Mouse (Mus musculus): ENCODE results near the gene Ddx52. TPM values are rescaled to one million over a fixed set of nuclear protein-coding genes. Genes with fewer than 3 reads are reported as not detected.

Ddx52 gene
- polyA plus RNA-seq, 1 experiment from 2014 or later: 40.3 TPM

DNA sequence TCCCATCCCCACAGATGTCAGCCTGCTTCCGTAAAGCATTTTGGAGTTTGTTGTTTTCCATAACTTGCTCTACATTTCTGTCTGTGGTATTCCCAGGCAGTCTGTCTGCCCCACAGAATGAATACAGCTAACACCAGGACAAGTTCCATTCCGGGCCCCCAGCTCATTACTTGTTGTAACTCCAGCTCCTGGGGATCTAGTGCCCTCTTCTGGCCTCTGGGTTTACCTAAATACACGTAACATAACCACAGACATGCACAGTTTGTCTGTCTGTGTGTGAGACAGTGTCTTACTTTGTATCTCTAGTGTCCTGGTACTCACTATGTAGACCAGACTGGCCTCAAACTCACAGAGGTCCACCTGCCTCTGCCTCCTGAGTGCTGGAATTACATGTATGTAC is 59.4 kb downstream of the Ddx52 start:
- Histone ChIP-seq H3K9me3 (replicated peaks) (no peaks in the 10 kb centered on the region), H3K4me3 (replicated peaks) (no peak overlapping the region), H3K27ac (no peak overlapping the region), H3K4me2 (no peak overlapping the region), H3K36me3 (peaks cover 67% of the 10 kb centered on the region), H3K4me1 (no peaks in the 10 kb centered on the region; the same call in 1 of the 2 replicates), H3K9ac (no peak overlapping the region), H3K27me3 (no peaks in the 10 kb centered on the region)
- ATAC-seq (replicated peaks; ENCODE audit: low FRiP score): no peak
- WGBS: 89% methylated on average over 3 of the region's 3 CpGs

DNA sequence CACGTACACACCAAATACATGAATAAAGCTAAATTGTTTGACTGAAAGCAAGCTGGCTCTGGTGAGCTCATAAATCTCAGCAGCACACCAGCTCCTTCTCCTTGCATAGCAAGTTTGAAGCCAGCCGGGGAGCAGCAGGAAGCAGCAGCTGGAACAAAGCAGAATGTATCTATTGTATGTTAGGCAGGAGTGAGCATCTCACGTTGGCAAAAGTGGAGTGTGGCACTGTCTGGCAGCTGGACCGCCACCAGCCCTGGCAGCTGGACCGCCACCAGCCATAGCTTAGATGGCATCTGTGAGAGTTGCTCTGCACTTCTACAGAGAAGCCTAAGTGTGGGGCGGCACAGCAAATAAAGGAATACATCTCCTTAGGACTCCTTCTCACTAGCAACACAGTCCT is 62.1 kb downstream of the Ddx52 start:
- Histone ChIP-seq H3K36me3 (peaks cover 57% of the 10 kb centered on the region), H3K27me3 (no peaks in the 10 kb centered on the region), H3K4me2 (no peak overlapping the region), H3K4me3 (replicated peaks) (no peak overlapping the region), H3K9ac (no peak overlapping the region), H3K27ac (no peak overlapping the region), H3K9me3 (replicated peaks) (no peaks in the 10 kb centered on the region), H3K4me1 (no peaks in the 10 kb centered on the region; the same call in 1 of the 2 replicates)
- ATAC-seq (replicated peaks; ENCODE audit: low FRiP score): no peak
- 88% methylated on average over 6 of the region's 6 CpGs for WGBS

DNA sequence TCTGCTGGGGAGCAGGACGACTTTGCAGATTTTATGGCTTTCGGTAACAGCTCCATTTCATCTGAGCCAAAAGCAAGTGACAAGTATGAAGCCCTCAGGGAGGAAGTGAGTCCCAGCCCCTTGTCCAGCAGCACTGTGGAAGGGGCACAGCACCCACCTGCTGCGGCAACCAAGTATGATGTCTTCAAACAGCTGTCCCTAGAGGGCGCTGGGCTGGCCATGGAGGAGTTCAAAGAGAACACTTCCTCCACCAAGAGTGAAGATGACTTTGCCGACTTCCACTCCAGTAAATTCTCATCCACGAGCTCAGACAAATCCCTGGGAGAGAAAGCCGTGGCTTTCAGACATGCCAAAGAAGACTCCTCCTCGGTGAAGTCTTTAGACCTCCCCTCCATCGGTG is 67.1 kb downstream of the Ddx52 start:
- Histone ChIP-seq H3K9ac (no peak overlapping the region), H3K27ac (no peak overlapping the region), H3K4me3 (replicated peaks) (no peak overlapping the region), H3K36me3 (peaks cover 47% of the 10 kb centered on the region), H3K9me3 (replicated peaks) (no peaks in the 10 kb centered on the region), H3K4me2 (no peak overlapping the region), H3K4me1 (no peaks in the 10 kb centered on the region), H3K27me3 (no peaks in the 10 kb centered on the region)
- 85% methylated on average over 9 of the region's 9 CpGs for WGBS
- ATAC-seq (replicated peaks; ENCODE audit: low FRiP score): no peak

DNA sequence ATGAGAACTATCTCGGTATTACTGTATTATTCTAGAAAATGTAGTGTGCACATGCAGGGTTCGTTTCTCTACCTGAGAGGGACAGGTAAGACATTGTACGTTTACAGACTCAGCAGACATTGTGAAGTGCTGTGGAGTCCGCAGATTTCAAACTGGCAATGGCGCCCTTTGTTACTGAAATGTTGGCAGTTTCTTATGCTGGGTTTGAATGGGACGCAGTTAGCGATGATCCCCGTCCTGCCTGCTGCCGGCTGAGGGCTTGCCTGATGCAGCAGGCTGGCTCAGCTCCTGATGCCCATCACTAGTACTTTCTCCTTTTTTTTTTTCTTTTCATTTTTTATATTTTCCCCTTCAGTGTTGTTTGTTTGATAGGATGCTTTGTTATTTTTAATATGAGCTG is 68.5 kb downstream of the Ddx52 start:
- no peak overlapping the region for H3K4me2 ChIP-seq
- ATAC-seq (replicated peaks; ENCODE audit: low FRiP score): no peak
- H3K9me3 ChIP-seq (replicated peaks): no peaks in the 10 kb centered on the region
- no peaks in the 10 kb centered on the region for H3K27me3 ChIP-seq
- H3K9ac ChIP-seq: no peak overlapping the region
- WGBS: 84% methylated on average over 9 of the region's 9 CpGs
- H3K36me3 ChIP-seq: peaks cover 36% of the 10 kb centered on the region
- H3K27ac ChIP-seq: no peak overlapping the region
- no peak overlapping the region for H3K4me3 ChIP-seq (replicated peaks)
- no peaks in the 10 kb centered on the region for H3K4me1 ChIP-seq

GRCm38 (mm10) chr11:84011050-84011449 is 69.2 kb downstream of the Ddx52 start:
- no peak for ATAC-seq (replicated peaks; ENCODE audit: low FRiP score)
- Histone ChIP-seq H3K36me3 (peaks cover 31% of the 10 kb centered on the region), H3K4me3 (replicated peaks) (no peak overlapping the region), H3K4me2 (no peak overlapping the region), H3K4me1 (no peaks in the 10 kb centered on the region), H3K9me3 (replicated peaks) (no peaks in the 10 kb centered on the region), H3K27me3 (no peaks in the 10 kb centered on the region), H3K27ac (no peak overlapping the region), H3K9ac (no peak overlapping the region)
- WGBS: 37% methylated on average over 12 of the region's 12 CpGs

DNA sequence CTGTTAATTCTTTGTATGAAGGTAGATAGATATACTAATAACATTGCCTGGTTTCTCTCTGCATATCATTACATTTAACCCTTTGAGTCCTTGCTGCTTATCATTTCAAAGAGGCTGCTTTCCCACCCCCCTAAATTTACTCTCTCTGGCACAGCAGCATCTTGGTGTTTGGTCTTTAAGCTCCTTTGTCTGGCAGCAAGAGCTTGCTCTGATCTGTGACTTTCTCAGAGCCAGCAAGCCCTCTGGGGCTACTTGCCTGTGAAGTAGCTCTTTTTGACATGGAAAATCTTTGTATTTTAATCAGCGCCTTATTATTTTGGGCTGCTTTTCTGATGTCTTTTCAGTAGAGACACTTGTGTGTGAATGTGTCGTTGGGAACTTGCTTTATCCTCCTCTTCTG is 69.7 kb downstream of the Ddx52 start:
- Histone ChIP-seq H3K27ac (no peak overlapping the region), H3K4me2 (no peak overlapping the region), H3K9me3 (replicated peaks) (no peaks in the 10 kb centered on the region), H3K9ac (no peak overlapping the region), H3K27me3 (no peaks in the 10 kb centered on the region), H3K4me3 (replicated peaks) (no peak overlapping the region), H3K4me1 (no peaks in the 10 kb centered on the region), H3K36me3 (peaks cover 31% of the 10 kb centered on the region)
- no peak for ATAC-seq (replicated peaks; ENCODE audit: low FRiP score)
- 66% methylated on average over 2 of the region's 2 CpGs for WGBS

Other genes with a start within 250 kb of the Ddx52 start
- gene Wfdc17, start 238.1 kb upstream of the Ddx52 start, polyA plus RNA-seq (2015; fragmentation: Nextera tagmentation; extraction: Ambion mirVana): 2.2 and 3.3 TPM in 2 replicates
- gene Wfdc18, start 233.0 kb upstream of the Ddx52 start, polyA plus RNA-seq (2015; fragmentation: Nextera tagmentation; extraction: Ambion mirVana): 0.44 and 0.94 TPM in 2 replicates
- 1.0 and 1.4 TPM in 2 replicates for gene Wfdc21, start 195.1 kb upstream of the Ddx52 start, polyA plus RNA-seq (2015; fragmentation: Nextera tagmentation; extraction: Ambion mirVana)
- 22.7 and 25.2 TPM in 2 replicates for gene Heatr6, start 188.4 kb upstream of the Ddx52 start, polyA plus RNA-seq (2015; fragmentation: Nextera tagmentation; extraction: Ambion mirVana)
- 78.5 and 83.3 TPM in 2 replicates for gene Hnf1b, start 92.0 kb upstream of the Ddx52 start, polyA plus RNA-seq (2015; fragmentation: Nextera tagmentation; extraction: Ambion mirVana)
- gene Synrg, start 22.4 kb downstream of the Ddx52 start, polyA plus RNA-seq (2015; fragmentation: Nextera tagmentation; extraction: Ambion mirVana): 10.1 and 10.5 TPM in 2 replicates
- gene Dusp14, start 127.2 kb downstream of the Ddx52 start, polyA plus RNA-seq (2015; fragmentation: Nextera tagmentation; extraction: Ambion mirVana): 30.2 and 32.6 TPM in 2 replicates
- gene Tada2a, start 187.5 kb downstream of the Ddx52 start, polyA plus RNA-seq (2015; fragmentation: Nextera tagmentation; extraction: Ambion mirVana): 34.6 and 35.1 TPM in 2 replicates
- 11.6 and 14.4 TPM in 2 replicates for gene Acaca, start 187.6 kb downstream of the Ddx52 start, polyA plus RNA-seq (2015; fragmentation: Nextera tagmentation; extraction: Ambion mirVana)
- 0.12 TPM in 1 of 2 replicates, not detected in the other for gene Gm11437, start 225.4 kb downstream of the Ddx52 start, polyA plus RNA-seq (2015; fragmentation: Nextera tagmentation; extraction: Ambion mirVana)

Data from kidney, embryonic 15.5 days (tissue).